Mouse (Mus musculus) effector memory CD4-positive, alpha-beta T cell, adult 7 months (primary cell): ENCODE results near the gene Xrcc6. TPM values are rescaled to one million over a fixed set of nuclear protein-coding genes. Genes with fewer than 3 reads are reported as not detected.

Source experiments
- polyA plus RNA-seq: library from polyadenylated mRNA; unstranded; fragments of 100-300 nt; shearing (Covaris generic); gene quantifications from one replicate; pipeline ENCODE4 v1.2.1, GENCODE M21; 2017

The Xrcc6 gene
- 34.0 TPM for polyA plus RNA-seq

DNA sequence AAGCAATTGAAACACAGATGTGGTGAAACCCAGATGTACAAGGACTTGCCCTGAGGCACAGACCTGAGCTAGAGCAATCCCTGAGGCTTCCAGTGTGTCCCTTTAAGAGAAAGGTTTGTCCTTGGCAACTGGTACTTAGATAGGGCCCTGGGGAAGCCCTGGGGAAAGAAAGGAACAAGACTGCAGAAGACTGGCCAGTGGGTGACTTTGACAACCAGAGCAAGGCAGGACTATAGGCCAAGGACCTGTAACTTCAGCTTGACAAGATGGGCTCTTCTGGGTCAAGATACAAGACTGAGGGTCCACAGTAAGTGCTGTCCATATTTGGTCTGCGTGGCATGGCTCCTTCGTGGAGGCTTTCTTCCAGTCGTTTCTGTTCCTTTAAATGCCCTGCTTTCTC, at the start of gene Xrcc6:
Xrcc6 (plus strand) TSS at position 190 of the 400 bp plus-strand sequence.

DNA sequence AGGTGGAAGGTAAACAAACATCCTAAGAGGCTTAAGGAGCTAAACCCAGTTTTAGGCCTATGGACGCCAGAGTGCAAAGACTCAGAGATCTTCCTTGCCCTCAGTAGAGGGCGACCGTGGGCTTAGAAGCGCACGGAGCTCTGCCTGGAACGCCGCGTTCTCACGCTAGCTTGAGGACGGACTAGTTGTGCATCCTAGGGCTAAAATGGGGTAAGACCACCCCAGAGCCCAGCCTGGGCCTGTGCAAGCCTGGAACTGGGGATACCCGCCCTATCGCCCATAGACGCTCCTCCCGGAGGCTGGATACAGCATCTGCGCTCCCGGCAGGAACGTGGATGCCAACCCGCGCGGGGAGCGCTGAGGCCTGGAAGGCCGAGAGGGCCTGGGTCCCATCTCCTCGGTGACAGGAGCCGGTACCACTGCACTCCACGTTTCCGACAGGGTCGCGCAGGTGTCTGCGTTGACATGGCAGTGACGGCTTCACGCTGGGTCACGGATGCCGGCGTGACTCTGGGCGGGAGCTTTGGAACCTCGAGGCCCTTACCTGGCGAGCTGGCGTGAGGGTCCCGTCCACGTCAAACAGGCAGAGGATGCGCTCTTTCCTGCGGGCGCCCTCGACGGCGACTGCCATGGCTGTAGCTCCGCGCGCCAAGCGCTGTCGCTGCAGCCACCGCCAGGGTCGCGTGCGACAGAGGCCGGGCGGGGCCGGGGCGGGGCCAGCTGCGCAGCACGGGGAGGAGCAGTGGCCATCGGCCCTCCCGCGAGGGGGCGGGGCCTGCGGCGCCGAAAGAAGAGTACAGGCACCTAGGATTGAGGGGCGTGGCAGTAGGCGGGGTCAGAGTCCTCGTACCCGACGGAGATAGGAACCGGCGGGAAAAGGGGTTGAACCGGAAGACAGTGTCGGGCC, 27.2 kb upstream of the Xrcc6 start, which contains the start of gene Pmm1:
Pmm1 (minus strand) TSS at position 760 of the 907 bp plus-strand sequence.

DNA sequence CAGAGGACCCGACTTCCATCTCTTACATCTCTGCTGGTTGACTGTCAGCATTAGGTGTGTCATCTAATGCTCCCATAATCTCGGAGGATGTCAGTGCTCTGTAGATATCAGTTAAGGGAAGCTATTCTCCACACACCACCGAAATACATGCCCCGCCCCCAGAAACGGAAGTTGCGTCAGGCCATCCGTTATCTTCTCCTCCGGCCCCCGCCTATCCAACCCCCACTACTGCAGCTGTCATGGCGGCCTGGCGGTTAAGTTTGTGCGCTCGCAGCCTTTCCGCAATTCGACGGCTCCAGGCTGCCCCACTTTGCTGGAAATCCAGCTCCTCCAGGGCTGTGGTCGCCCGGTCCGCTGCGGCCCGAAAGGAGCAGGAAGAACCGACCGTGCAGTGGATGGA, 7.3 kb upstream of the Xrcc6 start, which contains the start of gene 1700029P11Rik:
1700029P11Rik (plus strand) TSS at position 220 of the 400 bp plus-strand sequence.

DNA sequence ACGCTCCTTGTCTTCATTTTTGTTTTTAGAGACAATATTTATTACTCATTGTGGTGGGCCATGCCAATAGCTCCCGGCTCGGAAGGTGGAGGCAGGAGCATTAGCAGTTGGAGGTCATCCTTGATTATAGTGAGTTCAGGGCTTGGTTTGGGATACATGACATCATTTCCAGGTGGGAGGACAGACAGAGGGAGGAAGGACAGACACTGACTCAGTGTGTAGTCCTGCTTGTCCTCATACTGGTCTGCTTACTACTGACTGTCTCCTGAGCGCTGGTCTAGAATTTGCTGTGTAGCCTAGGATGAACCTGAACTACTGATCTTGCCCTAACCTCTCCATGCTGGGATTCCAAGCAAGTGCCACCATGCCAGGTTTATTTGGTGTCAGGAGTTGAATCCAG, 46.1 kb downstream of the Xrcc6 start, which contains the start of gene Desi1:
Desi1 (minus strand) TSS at position 101 of the 400 bp plus-strand sequence.

DNA sequence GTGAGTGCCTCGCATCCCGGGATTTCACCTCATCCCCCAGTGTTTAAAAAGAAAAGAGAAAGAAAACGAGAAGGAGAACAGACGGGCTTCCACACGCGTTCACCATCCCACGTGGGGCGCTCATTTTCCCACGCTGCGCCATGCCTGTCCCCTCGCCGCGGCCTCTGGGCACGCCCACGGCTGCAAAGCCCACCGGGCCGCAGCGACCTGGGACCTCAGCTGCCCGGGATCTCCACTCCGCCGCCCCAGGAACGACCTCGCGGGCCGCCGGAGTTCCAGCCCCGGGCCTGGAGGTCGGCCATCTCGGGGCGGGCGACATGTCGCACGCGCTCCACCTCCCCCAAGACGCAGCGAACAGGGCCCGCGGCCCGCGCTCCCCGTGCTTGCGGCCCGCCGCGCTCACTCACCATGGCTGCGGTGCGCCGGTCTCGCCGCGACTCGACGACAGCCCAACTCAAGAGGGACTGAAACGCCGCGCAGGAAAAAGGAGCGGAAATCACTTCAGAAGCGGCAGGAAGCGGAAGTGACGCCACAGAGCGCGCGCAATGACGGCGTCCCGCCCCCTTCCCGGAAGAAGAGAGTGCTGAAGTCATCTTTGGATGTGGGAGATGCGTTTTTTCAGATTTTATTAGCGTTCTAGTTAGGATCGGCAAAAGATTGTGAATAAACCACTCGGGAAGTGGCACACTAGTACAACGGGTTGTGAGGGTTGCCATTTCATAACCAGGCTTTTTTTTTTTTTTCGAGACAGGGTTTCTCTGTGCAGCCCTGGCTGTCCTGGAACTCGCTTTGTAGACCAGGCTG, 59.6 kb downstream of the Xrcc6 start, which contains the start of gene Snu13:
Snu13 (minus strand) TSS at position 519 of the 804 bp plus-strand sequence.

DNA sequence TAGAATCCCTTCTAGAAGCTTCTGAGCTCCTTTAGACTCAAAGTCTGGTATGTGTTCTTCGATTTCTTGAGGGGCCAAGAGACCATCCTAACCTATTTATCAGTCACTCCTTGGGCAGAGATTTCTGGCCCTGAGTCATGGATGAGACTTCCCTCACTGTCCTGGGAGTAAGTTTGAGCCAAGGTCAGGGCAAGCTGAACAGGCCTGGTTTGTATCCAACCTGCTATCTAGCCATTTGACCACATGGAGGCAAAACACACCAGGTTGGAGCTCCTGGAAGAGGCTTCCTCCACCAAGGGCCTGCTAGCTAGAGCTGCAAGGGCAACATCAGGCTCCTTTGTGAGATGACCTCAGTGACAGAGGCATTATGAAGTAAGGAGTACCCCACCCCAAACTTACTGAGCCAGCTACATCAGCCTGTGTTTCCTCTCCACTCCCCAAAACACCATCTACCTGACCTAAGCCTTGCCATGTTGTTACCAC, 71.1 kb downstream of the Xrcc6 start, which contains the start of gene 4930407I10Rik:
4930407I10Rik (plus strand) TSS at position 433 of the 483 bp plus-strand sequence.

DNA sequence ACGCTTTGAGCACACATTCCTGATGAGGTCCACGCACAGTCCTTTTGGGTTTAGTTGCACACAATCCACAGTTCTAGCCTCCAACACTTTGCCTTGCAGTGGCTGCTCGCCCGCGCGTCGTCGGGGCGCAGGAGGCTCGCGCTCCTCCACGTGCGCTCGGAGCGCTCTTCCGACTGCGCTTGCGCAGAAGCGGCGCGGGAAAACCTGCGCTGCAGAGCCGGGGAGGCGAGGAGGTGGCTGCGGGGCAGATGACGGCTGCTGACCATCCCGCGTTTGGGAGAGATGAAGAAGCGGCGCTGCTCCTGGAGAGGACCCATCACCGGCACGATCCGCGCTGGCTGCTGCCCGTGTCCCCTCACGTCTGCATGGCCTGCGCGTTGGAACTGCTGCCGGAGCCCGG, 82.3 kb downstream of the Xrcc6 start, which contains the start of gene Mei1:
Mei1 (plus strand) TSS at position 99 of the 400 bp plus-strand sequence.

Other genes starting within 250 kb of the Xrcc6 start
- gene Zc3h7b, start 242.8 kb upstream of the Xrcc6 start, polyA plus RNA-seq: 3.7 TPM
- gene Rangap1, start 242.3 kb upstream of the Xrcc6 start, polyA plus RNA-seq: 68.9 TPM
- gene Tef, start 185.4 kb upstream of the Xrcc6 start, polyA plus RNA-seq: 31.5 TPM
- gene Tob2, start 129.0 kb upstream of the Xrcc6 start, polyA plus RNA-seq: 345 TPM
- 63.5 TPM for gene Phf5a, start 115.9 kb upstream of the Xrcc6 start, polyA plus RNA-seq
- gene Aco2, start 115.5 kb upstream of the Xrcc6 start, polyA plus RNA-seq: 114 TPM
- gene Polr3h, start 61.6 kb upstream of the Xrcc6 start, polyA plus RNA-seq: 33.6 TPM
- gene Csdc2, start 51.1 kb upstream of the Xrcc6 start, polyA plus RNA-seq: 0.16 TPM
- 13.0 TPM for gene Pmm1, start 26.9 kb upstream of the Xrcc6 start, polyA plus RNA-seq
- gene 1700029P11Rik, start 7.3 kb upstream of the Xrcc6 start, polyA plus RNA-seq: not detected
- gene Desi1, start 46.0 kb downstream of the Xrcc6 start, polyA plus RNA-seq: 27.2 TPM
- gene Snu13, start 59.8 kb downstream of the Xrcc6 start, polyA plus RNA-seq: 193 TPM
- not detected for gene 4930407I10Rik, start 71.3 kb downstream of the Xrcc6 start, polyA plus RNA-seq
- gene Mei1, start 82.2 kb downstream of the Xrcc6 start, polyA plus RNA-seq: 0.13 TPM
- 32.0 TPM for gene Ccdc134, start 140.1 kb downstream of the Xrcc6 start, polyA plus RNA-seq
- gene Srebf2, start 159.3 kb downstream of the Xrcc6 start, polyA plus RNA-seq: 151 TPM
- gene Shisa8, start 225.0 kb downstream of the Xrcc6 start, polyA plus RNA-seq: not detected
- 0.39 TPM for gene Tnfrsf13c, start 236.5 kb downstream of the Xrcc6 start, polyA plus RNA-seq